Mouse (Mus musculus): ENCODE measurements around the gene Radil. TPM values are rescaled to one million over a fixed set of nuclear protein-coding genes. Genes with fewer than 3 reads are reported as not detected.

Gene Radil
- polyA plus RNA-seq, 1 experiment: 78.0 TPM

- no peaks in the 10 kb centered on the region for H3K27me3 ChIP-seq (ENCODE audit: control insufficient read depth, insufficient read depth, low read length, poor library complexity, severe bottlenecking)
- peaks cover 14% of the 10 kb centered on the region for H3K4me1 ChIP-seq (ENCODE audit: control insufficient read depth, insufficient read depth, low read length)
- H3K4me3 ChIP-seq (ENCODE audit: low read depth, low read length): no peak overlapping the region
- H3K27ac ChIP-seq (ENCODE audit: insufficient read depth, low read length): no peak overlapping the region
- no peak overlapping the region for H3K9ac ChIP-seq (ENCODE audit: low read depth, poor library complexity, severe bottlenecking)
- no peaks in the 10 kb centered on the region for H3K9me3 ChIP-seq (replicated peaks; ENCODE audit: control insufficient read depth, insufficient read depth, low read length, poor library complexity, severe bottlenecking)
- TF ChIP-seq POLR2A (IDR thresholded peaks at IDR 0.05; ENCODE audit: insufficient read depth, low read length) (no peak), CTCF (IDR thresholded peaks at IDR 0.05; ENCODE audit: low read depth, low read length) (peak; percentile 82), EP300 (IDR thresholded peaks at IDR 0.05; ENCODE audit: insufficient read depth, low read depth, low read length) (no peak)
- H3K36me3 ChIP-seq (ENCODE audit: control insufficient read depth, insufficient read depth, low read length, poor library complexity, severe bottlenecking): no peaks in the 10 kb centered on the region
These were observed 51.9 kb downstream of the Radil start for GRCm38 (mm10) chr5:142498964-142499363.

- no peaks in the 10 kb centered on the region for H3K9me3 ChIP-seq (replicated peaks; ENCODE audit: control insufficient read depth, insufficient read depth, low read length, poor library complexity, severe bottlenecking)
- TF ChIP-seq POLR2A (IDR thresholded peaks at IDR 0.05; ENCODE audit: insufficient read depth, low read length) (no peak), CTCF (IDR thresholded peaks at IDR 0.05; ENCODE audit: low read depth, low read length) (no peak), EP300 (IDR thresholded peaks at IDR 0.05; ENCODE audit: insufficient read depth, low read depth, low read length) (no peak)
- H3K36me3 ChIP-seq (ENCODE audit: control insufficient read depth, insufficient read depth, low read length, poor library complexity, severe bottlenecking): no peaks in the 10 kb centered on the region
- H3K27me3 ChIP-seq (ENCODE audit: control insufficient read depth, insufficient read depth, low read length, poor library complexity, severe bottlenecking): no peaks in the 10 kb centered on the region
- peaks cover 8% of the 10 kb centered on the region for H3K4me1 ChIP-seq (ENCODE audit: control insufficient read depth, insufficient read depth, low read length)
- H3K9ac ChIP-seq (ENCODE audit: low read depth, poor library complexity, severe bottlenecking): no peak overlapping the region
- no peak overlapping the region for H3K27ac ChIP-seq (ENCODE audit: insufficient read depth, low read length)
- no peak overlapping the region for H3K4me3 ChIP-seq (ENCODE audit: low read depth, low read length)
These were observed 55.4 kb downstream of the Radil start for GRCm38 (mm10) chr5:142495321-142496096.

GRCm38 (mm10) chr5:142493307-142493706, 57.6 kb downstream of the Radil start:
- H3K36me3 ChIP-seq (ENCODE audit: control insufficient read depth, insufficient read depth, low read length, poor library complexity, severe bottlenecking): no peaks in the 10 kb centered on the region

GRCm38 (mm10) chr5:142489955-142490707, 60.8 kb downstream of the Radil start:
- Histone ChIP-seq H3K4me1 (ENCODE audit: control insufficient read depth, insufficient read depth, low read length) (peaks cover 3% of the 10 kb centered on the region), H3K9ac (ENCODE audit: low read depth, poor library complexity, severe bottlenecking) (no peak overlapping the region), H3K4me3 (ENCODE audit: low read depth, low read length) (no peak overlapping the region), H3K9me3 (replicated peaks; ENCODE audit: control insufficient read depth, insufficient read depth, low read length, poor library complexity, severe bottlenecking) (no peaks in the 10 kb centered on the region), H3K27ac (ENCODE audit: insufficient read depth, low read length) (no peak overlapping the region), H3K27me3 (ENCODE audit: control insufficient read depth, insufficient read depth, low read length, poor library complexity, severe bottlenecking) (no peaks in the 10 kb centered on the region), H3K36me3 (ENCODE audit: control insufficient read depth, insufficient read depth, low read length, poor library complexity, severe bottlenecking) (no peaks in the 10 kb centered on the region)
- TF ChIP-seq EP300 (IDR thresholded peaks at IDR 0.05; ENCODE audit: insufficient read depth, low read depth, low read length) (no peak), CTCF (IDR thresholded peaks at IDR 0.05; ENCODE audit: low read depth, low read length) (no peak), POLR2A (IDR thresholded peaks at IDR 0.05; ENCODE audit: insufficient read depth, low read length) (no peak)

More at GRCm38 (mm10) chr5:142493307-142493706, 57.6 kb downstream of the Radil start:
- no peaks in the 10 kb centered on the region for H3K9me3 ChIP-seq (replicated peaks; ENCODE audit: control insufficient read depth, insufficient read depth, low read length, poor library complexity, severe bottlenecking)
- TF ChIP-seq EP300 (IDR thresholded peaks at IDR 0.05; ENCODE audit: insufficient read depth, low read depth, low read length) (no peak), POLR2A (IDR thresholded peaks at IDR 0.05; ENCODE audit: insufficient read depth, low read length) (no peak), CTCF (IDR thresholded peaks at IDR 0.05; ENCODE audit: low read depth, low read length) (no peak)
- no peaks in the 10 kb centered on the region for H3K27me3 ChIP-seq (ENCODE audit: control insufficient read depth, insufficient read depth, low read length, poor library complexity, severe bottlenecking)
- H3K27ac ChIP-seq (ENCODE audit: insufficient read depth, low read length): no peak overlapping the region
- no peak overlapping the region for H3K9ac ChIP-seq (ENCODE audit: low read depth, poor library complexity, severe bottlenecking)
- no peaks in the 10 kb centered on the region for H3K4me1 ChIP-seq (ENCODE audit: control insufficient read depth, insufficient read depth, low read length)
- H3K4me3 ChIP-seq (ENCODE audit: low read depth, low read length): no peak overlapping the region

- H3K9ac ChIP-seq (ENCODE audit: low read depth, poor library complexity, severe bottlenecking): no peak overlapping the region
- no peak overlapping the region for H3K27ac ChIP-seq (ENCODE audit: insufficient read depth, low read length)
- no peak overlapping the region for H3K4me3 ChIP-seq (ENCODE audit: low read depth, low read length)
- H3K9me3 ChIP-seq (replicated peaks; ENCODE audit: control insufficient read depth, insufficient read depth, low read length, poor library complexity, severe bottlenecking): no peaks in the 10 kb centered on the region
- peaks cover 3% of the 10 kb centered on the region for H3K4me1 ChIP-seq (ENCODE audit: control insufficient read depth, insufficient read depth, low read length)
- no peaks in the 10 kb centered on the region for H3K36me3 ChIP-seq (ENCODE audit: control insufficient read depth, insufficient read depth, low read length, poor library complexity, severe bottlenecking)
- TF ChIP-seq CTCF (IDR thresholded peaks at IDR 0.05; ENCODE audit: low read depth, low read length) (no peak), EP300 (IDR thresholded peaks at IDR 0.05; ENCODE audit: insufficient read depth, low read depth, low read length) (no peak), POLR2A (IDR thresholded peaks at IDR 0.05; ENCODE audit: insufficient read depth, low read length) (no peak)
- no peaks in the 10 kb centered on the region for H3K27me3 ChIP-seq (ENCODE audit: control insufficient read depth, insufficient read depth, low read length, poor library complexity, severe bottlenecking)
These were observed 64.2 kb downstream of the Radil start for GRCm38 (mm10) chr5:142486654-142487053.

GRCm38 (mm10) chr5:142483581-142483980, 67.3 kb downstream of the Radil start:
- TF ChIP-seq CTCF (IDR thresholded peaks at IDR 0.05; ENCODE audit: low read depth, low read length) (no peak), POLR2A (IDR thresholded peaks at IDR 0.05; ENCODE audit: insufficient read depth, low read length) (no peak), EP300 (IDR thresholded peaks at IDR 0.05; ENCODE audit: insufficient read depth, low read depth, low read length) (no peak)
- peaks cover 3% of the 10 kb centered on the region for H3K4me1 ChIP-seq (ENCODE audit: control insufficient read depth, insufficient read depth, low read length)
- H3K36me3 ChIP-seq (ENCODE audit: control insufficient read depth, insufficient read depth, low read length, poor library complexity, severe bottlenecking): no peaks in the 10 kb centered on the region
- H3K27me3 ChIP-seq (ENCODE audit: control insufficient read depth, insufficient read depth, low read length, poor library complexity, severe bottlenecking): no peaks in the 10 kb centered on the region
- no peaks in the 10 kb centered on the region for H3K9me3 ChIP-seq (replicated peaks; ENCODE audit: control insufficient read depth, insufficient read depth, low read length, poor library complexity, severe bottlenecking)
- H3K4me3 ChIP-seq (ENCODE audit: low read depth, low read length): no peak overlapping the region
- H3K9ac ChIP-seq (ENCODE audit: low read depth, poor library complexity, severe bottlenecking): no peak overlapping the region
- H3K27ac ChIP-seq (ENCODE audit: insufficient read depth, low read length): no peak overlapping the region
